Mouse (Mus musculus) CD8-positive naive resting alpha-beta T cell, adult 2 months (primary cell): ENCODE data around the gene Mturn.

Source experiments
- DNase-seq, 2 experiments: peaks; one replicate each; pipeline ENCODE4 v3.0.0; 2022; ENCODE audit warnings: low read depth in 2 of 2, low spot score in 2 of 2

Gene Mturn

DNA sequence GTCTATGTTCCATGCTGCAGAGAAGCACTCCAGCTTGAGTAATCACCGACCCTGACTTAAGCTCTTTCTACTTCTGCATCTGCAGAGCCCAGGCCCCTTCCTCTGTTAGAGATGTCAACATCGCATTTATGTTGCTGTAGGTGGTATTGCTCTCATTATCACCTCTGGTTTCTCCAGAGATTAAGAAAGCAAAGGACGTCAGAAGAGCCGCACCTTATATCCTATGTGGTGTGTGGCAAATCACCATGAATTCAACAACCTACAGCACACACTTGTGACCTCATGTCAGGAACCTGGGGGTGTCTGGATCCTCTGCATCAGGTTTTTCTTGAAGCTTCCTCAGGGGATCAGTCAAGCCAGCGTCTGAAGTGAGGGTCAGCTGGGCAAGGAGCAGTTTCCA, 46.0 kb downstream of the Mturn start:
- DNase-seq, result no peak

DNA sequence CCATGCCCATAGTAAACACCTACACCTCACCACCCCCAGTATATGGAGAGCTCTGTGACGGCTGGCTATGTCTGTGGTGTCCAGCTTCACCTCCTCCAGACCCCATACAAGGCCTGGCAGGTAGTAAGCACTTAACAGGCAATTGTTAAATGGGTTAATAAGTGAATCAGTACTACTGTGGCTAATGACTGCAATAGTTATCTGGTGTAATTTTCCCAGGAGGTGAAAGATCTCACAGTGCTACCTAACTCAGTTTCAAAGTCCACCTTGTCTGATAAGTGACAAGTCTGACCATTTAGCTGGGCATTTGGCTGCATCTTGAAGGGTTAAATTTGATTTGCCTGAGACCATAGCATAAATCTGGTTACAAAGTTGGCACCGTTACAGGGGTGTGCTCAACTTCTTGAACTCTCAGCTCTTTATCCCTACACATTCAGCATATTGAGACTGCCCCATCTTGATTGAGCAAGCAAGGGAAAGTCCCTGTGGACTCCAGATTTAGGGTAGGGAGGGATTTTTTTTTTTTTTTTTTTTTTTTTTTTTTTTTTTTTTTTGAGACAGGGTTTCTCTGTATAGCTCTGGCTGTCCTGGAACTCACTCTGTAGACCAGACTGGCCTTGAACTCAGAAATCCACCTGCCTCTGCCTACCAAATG, 48.2 kb downstream of the Mturn start:
- DNase-seq, result no peak

DNA sequence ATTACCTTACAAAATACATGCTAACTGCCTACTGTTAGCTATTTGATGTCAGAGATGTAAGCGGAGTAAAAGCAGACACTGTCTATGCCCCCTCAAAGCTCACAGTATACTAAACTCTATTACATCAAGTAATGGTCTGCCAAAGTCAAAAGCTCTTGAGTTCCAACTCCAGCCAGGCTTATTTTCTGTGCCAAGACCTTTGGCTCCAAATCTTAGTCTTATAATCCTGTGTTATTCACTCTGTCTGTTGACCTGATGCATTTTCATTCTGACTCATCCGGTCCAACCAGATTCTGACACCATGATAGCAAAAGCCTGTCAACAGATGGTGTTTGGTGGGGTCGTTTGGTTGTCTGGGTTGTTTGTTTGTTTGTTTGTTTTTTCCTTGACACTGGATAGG, 50.3 kb downstream of the Mturn start:
- no peak for DNase-seq

DNA sequence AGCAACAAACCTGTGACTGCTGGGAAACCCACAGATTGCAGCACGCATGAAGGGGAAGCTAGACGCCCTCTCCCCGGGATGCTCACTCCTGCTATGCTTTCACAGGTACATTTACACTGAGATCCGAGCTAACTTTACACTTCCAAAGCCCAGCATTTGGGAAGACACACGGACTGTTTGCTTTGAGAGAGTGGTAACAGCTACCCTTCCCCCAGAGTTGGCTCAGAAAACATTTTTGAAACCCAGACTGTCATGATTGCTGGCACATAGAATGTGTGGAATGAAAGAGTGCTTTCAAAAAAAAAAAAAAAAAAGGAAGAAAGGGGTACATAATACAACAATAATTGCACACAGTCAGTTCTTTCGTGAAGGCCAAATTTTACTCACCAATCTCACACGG, 51.3 kb downstream of the Mturn start:
- DNase-seq, result no peak

GRCm38 (mm10) chr6:54736126-54736525, 54.7 kb downstream of the Mturn start:
- peak in 1 of 2 experiments; percentile 49 for DNase-seq

GRCm38 (mm10) chr6:54737255-54737654, 55.8 kb downstream of the Mturn start:
- peak in 1 of 2 experiments; percentile 19 for DNase-seq

GRCm38 (mm10) chr6:54737684-54738083, 56.3 kb downstream of the Mturn start:
- peak; percentile 54 to 67 for DNase-seq

DNA sequence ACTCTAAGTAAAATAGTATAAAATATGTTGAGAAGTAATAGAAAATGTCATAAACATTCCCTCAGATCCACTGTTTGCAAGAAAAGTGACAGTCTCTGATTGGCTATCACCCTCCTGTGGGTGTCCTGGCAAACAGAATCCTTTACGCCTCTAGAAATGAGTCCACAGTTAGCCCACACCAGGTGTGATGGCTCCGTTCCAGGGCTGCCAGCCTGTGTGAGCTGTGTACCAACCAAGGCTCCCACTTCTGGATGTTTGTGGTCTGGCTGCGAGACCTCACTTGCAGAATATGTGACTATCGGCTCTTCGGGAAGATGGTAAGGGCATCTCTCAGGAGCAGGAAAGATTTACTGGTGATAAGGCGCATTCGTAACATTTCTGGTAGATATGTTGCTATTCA, 67.6 kb downstream of the Mturn start:
- DNase-seq, result no peak

DNA sequence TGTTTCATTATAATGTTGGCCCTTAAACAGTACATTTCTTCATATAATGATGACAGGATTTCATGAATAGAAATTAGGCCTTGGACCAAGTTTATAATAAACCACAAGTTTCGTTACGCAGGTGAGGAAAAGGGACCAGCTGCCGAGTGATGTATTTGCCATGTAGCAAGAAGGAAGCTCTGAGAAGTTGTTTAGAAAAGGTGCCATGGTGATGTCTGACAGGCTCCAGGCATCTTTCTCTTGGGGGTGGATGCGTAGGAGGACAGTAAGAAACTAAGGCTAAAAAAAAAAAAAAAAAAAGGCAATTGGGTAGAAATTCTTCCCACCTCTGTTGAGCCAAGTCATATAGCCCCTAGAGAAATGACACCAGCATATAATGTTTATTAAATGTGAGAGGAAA, 70.2 kb downstream of the Mturn start:
- DNase-seq, result no peak

DNA sequence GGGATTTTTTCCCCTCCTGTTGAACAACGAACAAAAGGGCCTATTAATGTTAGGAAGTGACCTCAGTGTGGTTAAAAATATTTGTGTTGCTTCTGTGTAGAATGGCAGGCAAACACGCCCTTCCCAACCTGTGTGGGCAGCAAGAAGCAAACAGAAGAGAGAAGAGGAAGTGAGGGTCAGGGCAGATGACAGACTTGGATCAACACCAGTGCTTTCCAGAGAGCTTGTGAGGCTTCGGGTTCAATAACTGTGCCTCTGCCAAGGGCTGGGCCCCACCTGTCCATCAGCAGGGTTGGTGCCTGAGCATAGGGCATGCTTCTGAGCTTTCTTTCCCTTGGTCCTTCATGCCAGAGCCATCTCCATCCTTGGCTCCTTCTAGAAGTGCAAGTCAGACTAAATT, 70.7 kb downstream of the Mturn start:
- DNase-seq, result no peak
